Mouse (Mus musculus) cerebellum, adult 11-12 months (tissue): ENCODE data around the gene Prpf19.

Experiments
- DNase-seq: peaks from one replicate; pipeline ENCODE4 v3.0.0; 2022

Gene Prpf19

GRCm38 (mm10) chr19:10895016-10895528, at the start of gene Prpf19:
Gene Prpf19 (plus strand): TSS chr19:10895231.
- DNase-seq: peak; percentile 98

- DNase-seq: no peak
Observed at GRCm38 (mm10) chr19:10845454-10845853, 49.6 kb upstream of the Prpf19 start.

GRCm38 (mm10) chr19:10846150-10846549, 48.9 kb upstream of the Prpf19 start:
- no peak for DNase-seq

- DNase-seq: peak; percentile 28
Observed at GRCm38 (mm10) chr19:10847311-10848087, 47.5 kb upstream of the Prpf19 start.

GRCm38 (mm10) chr19:10855422-10855821, 39.6 kb upstream of the Prpf19 start:
- DNase-seq: no peak

GRCm38 (mm10) chr19:10856520-10856919, 38.5 kb upstream of the Prpf19 start:
- no peak for DNase-seq

- no peak for DNase-seq
Observed at GRCm38 (mm10) chr19:10860072-10860497, 34.9 kb upstream of the Prpf19 start.

- peak; percentile 76 for DNase-seq
Observed at GRCm38 (mm10) chr19:10866351-10866750, 28.7 kb upstream of the Prpf19 start.

GRCm38 (mm10) chr19:10867946-10868622, 26.9 kb upstream of the Prpf19 start:
- DNase-seq: peak; percentile 60

- peak; percentile 60 for DNase-seq
Observed at GRCm38 (mm10) chr19:10868623-10869141, 26.3 kb upstream of the Prpf19 start.

GRCm38 (mm10) chr19:10869241-10869885, 25.7 kb upstream of the Prpf19 start:
- peak; percentile 91 for DNase-seq

- DNase-seq: peak; percentile 78
Observed at GRCm38 (mm10) chr19:10869886-10870527, 25.0 kb upstream of the Prpf19 start, which contains the start of gene Tmem132a. Gene Tmem132a (minus strand): TSS chr19:10869940.

- DNase-seq: no peak
Observed at GRCm38 (mm10) chr19:10870676-10871075, 24.4 kb upstream of the Prpf19 start.

- DNase-seq: peak; percentile 65
Observed at GRCm38 (mm10) chr19:10871328-10871961, 23.6 kb upstream of the Prpf19 start.

GRCm38 (mm10) chr19:10878201-10878837, 16.7 kb upstream of the Prpf19 start:
- peak; percentile 84 for DNase-seq

- DNase-seq: peak; percentile 75
Observed at GRCm38 (mm10) chr19:10880085-10880974, 14.7 kb upstream of the Prpf19 start.

GRCm38 (mm10) chr19:10880975-10881425, 14.0 kb upstream of the Prpf19 start:
- DNase-seq: no peak

GRCm38 (mm10) chr19:10881426-10882154, 13.4 kb upstream of the Prpf19 start, which contains the start of gene Tmem109:
Gene Tmem109 (minus strand): TSS chr19:10882001.
- DNase-seq: peak; percentile 97

GRCm38 (mm10) chr19:10892201-10892600, 2.8 kb upstream of the Prpf19 start:
- no peak for DNase-seq
